Mouse (Mus musculus) G1E (cell line): ENCODE measurements around the gene Mcts2.

ENCODE experiments used
- CTCF ChIP-seq: IDR thresholded peaks from 2 replicates; pipeline ENCODE4 v1.5.1; 2012; ENCODE audit warnings: low read depth, low read length, inconsistent platforms, mixed read lengths
- GATA1 ChIP-seq: IDR thresholded peaks from 2 replicates; pipeline ENCODE4 v1.6.1; 2012; ENCODE audit warnings: borderline replicate concordance, low read length, inconsistent platforms, mixed read lengths
- POLR2AphosphoS5 ChIP-seq: IDR thresholded peaks from 2 replicates; pipeline ENCODE4 v1.6.1; 2012; ENCODE audit warnings: low read depth, low read length, inconsistent platforms; ENCODE audit not compliant: insufficient replicate concordance
- TAL1 ChIP-seq: conservative IDR thresholded peaks from 2 replicates; pipeline ENCODE4 v1.6.1; 2012; ENCODE audit warnings: low read depth, low read length, inconsistent platforms, mixed read lengths

DNA sequence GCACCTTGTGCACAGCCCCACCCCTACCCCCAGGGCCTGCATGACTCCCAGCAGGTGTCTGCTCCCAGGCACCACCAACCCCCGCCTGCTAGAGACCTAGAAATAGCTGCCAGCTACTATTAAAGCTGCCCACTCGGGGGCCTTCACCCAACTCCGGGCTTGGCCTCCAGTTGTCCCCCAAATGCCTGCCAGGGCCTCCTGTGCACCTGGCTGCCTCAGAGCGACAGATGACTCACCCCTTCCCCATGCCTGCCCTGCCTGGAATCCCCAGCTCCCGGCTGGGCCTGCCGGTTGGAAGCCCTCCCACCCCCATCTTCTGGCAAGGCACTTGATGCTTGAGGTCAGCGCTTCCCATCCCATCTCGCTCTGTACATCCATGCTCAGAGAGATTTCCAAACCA lies 13.9 kb downstream of the Mcts2 start:
- TF ChIP-seq CTCF (no peak), GATA1 (no peak), TAL1 (no peak), POLR2AphosphoS5 (no peak)
